Mouse (Mus musculus): ENCODE results near the gene Gm21987. TPM values are rescaled to one million over a fixed set of nuclear protein-coding genes. Genes with fewer than 3 reads are reported as not detected.

Gene Gm21987
- total and polyA plus RNA-seq, 3 experiments: not detected

- Histone ChIP-seq H3K79me2 (ENCODE audit: control insufficient read depth, insufficient read depth, low read length, poor library complexity) (peaks cover 28% of the 10 kb centered on the region), H3K27me3 (ENCODE audit: control insufficient read depth in 1 of 2, insufficient read depth in 2 of 2, low read length in 2 of 2) (no peaks in the 10 kb centered on the region), H3K9ac (ENCODE audit: control insufficient read depth, low read depth, low read length, poor library complexity, severe bottlenecking) (no peak overlapping the region), H3K36me3 (ENCODE audit: control insufficient read depth in 1 of 2, insufficient read depth in 2 of 2, low read length in 2 of 2) (peaks cover 14 to 51% of the 10 kb centered on the region in 2 experiments), H3K9me3 (replicated peaks; ENCODE audit: insufficient read depth, low read length) (no peaks in the 10 kb centered on the region), H3K4me3 (ENCODE audit: control insufficient read depth in 1 of 2, insufficient read depth in 1 of 2, low read depth in 2 of 2, low read length in 2 of 2) (no peak overlapping the region), H3K4me1 (ENCODE audit: control insufficient read depth in 1 of 2, insufficient read depth in 2 of 2, low read length in 2 of 2) (peaks cover 23 to 31% of the 10 kb centered on the region in 2 experiments), H3K27ac (ENCODE audit: control insufficient read depth, low read depth, low read length) (no peak overlapping the region)
- DNase-seq (ENCODE audit: low read depth, low spot score): no peak
- no peak for TF ChIP-seq ZNF384 (IDR thresholded peaks at IDR 0.05; ENCODE audit: low read depth, low read length)
- no peak for TF ChIP-seq MEF2A (IDR thresholded peaks at IDR 0.05; ENCODE audit: extremely low read depth, insufficient replicate concordance, low read depth, low read length, poor library complexity, severe bottlenecking)
- no peak for TF ChIP-seq MAFK (IDR thresholded peaks at IDR 0.05; ENCODE audit: borderline replicate concordance, low read depth, low read length)
- TF ChIP-seq POLR2A (IDR thresholded peaks at IDR 0.05; ENCODE audit: control insufficient read depth in 1 of 2, insufficient read depth in 1 of 2, low read depth in 1 of 2, low read length in 2 of 2, poor library complexity in 1 of 2): no peak
- no peak for TF ChIP-seq UBTF (IDR thresholded peaks at IDR 0.05; ENCODE audit: borderline replicate concordance, insufficient read depth, low read depth, low read length)
Observed at GRCm38 (mm10) chr16:38352851-38353250, 6.0 kb downstream of the Gm21987 start.

- peaks cover 22% of the 10 kb centered on the region for H3K79me2 ChIP-seq (ENCODE audit: control insufficient read depth, insufficient read depth, low read length, poor library complexity)
- peak; percentile 57 for DNase-seq (ENCODE audit: low read depth, low spot score)
- no peak overlapping the region for H3K4me3 ChIP-seq (ENCODE audit: control insufficient read depth in 1 of 2, insufficient read depth in 1 of 2, low read depth in 2 of 2, low read length in 2 of 2)
- H3K9me3 ChIP-seq (replicated peaks; ENCODE audit: insufficient read depth, low read length): no peaks in the 10 kb centered on the region
- peaks cover 14 to 51% of the 10 kb centered on the region in 2 experiments for H3K36me3 ChIP-seq (ENCODE audit: control insufficient read depth in 1 of 2, insufficient read depth in 2 of 2, low read length in 2 of 2)
- H3K9ac ChIP-seq (ENCODE audit: control insufficient read depth, low read depth, low read length, poor library complexity, severe bottlenecking): peak overlapping the region; percentile 19
- H3K27me3 ChIP-seq (ENCODE audit: control insufficient read depth in 1 of 2, insufficient read depth in 2 of 2, low read length in 2 of 2): no peaks in the 10 kb centered on the region
- H3K4me1 ChIP-seq (ENCODE audit: control insufficient read depth in 1 of 2, insufficient read depth in 2 of 2, low read length in 2 of 2): peaks cover 25 to 31% of the 10 kb centered on the region in 2 experiments
- peak overlapping the region; percentile 57 for H3K27ac ChIP-seq (ENCODE audit: control insufficient read depth, low read depth, low read length)
- TF ChIP-seq MEF2A (IDR thresholded peaks at IDR 0.05; ENCODE audit: extremely low read depth, insufficient replicate concordance, low read depth, low read length, poor library complexity, severe bottlenecking) (no peak), CTCF (IDR thresholded peaks at IDR 0.05 in 2 of 3, conservative IDR thresholded peaks at IDR 0.05 in 1 of 3; ENCODE audit: control insufficient read depth in 1 of 3, insufficient read depth in 1 of 3, low read depth in 2 of 3, low read length in 3 of 3, poor library complexity in 1 of 3, severe bottlenecking in 1 of 3) (no peak), TBP (IDR thresholded peaks at IDR 0.05; ENCODE audit: low read depth, low read length) (peak; percentile 76), UBTF (IDR thresholded peaks at IDR 0.05; ENCODE audit: borderline replicate concordance, insufficient read depth, low read depth, low read length) (no peak), POLR2A (IDR thresholded peaks at IDR 0.05; ENCODE audit: control insufficient read depth in 1 of 2, insufficient read depth in 1 of 2, low read depth in 1 of 2, low read length in 2 of 2, poor library complexity in 1 of 2) (no peak; a peak in 1 of 4 replicates), SIN3A (IDR thresholded peaks at IDR 0.05; ENCODE audit: low read length) (no peak), USF1 (IDR thresholded peaks at IDR 0.05; ENCODE audit: low read depth, low read length) (no peak), ZKSCAN1 (IDR thresholded peaks at IDR 0.05; ENCODE audit: low read depth, low read length) (no peak), POLR2AphosphoS2 (IDR thresholded peaks at IDR 0.05; ENCODE audit: low read length) (0 out of 2 replicates have a peak, but pooled peaks have one; percentile 17), MYB (IDR thresholded peaks at IDR 0.05; ENCODE audit: low read depth, low read length) (no peak), RCOR1 (IDR thresholded peaks at IDR 0.05; ENCODE audit: low read depth, low read length) (no peak), MYC (IDR thresholded peaks at IDR 0.05; ENCODE audit: low read depth, low read length) (no peak), MXI1 (IDR thresholded peaks at IDR 0.05; ENCODE audit: low read depth, low read length) (no peak), TCF12 (IDR thresholded peaks at IDR 0.05; ENCODE audit: low read depth, low read length) (no peak), CHD2 (IDR thresholded peaks at IDR 0.05; ENCODE audit: low read length) (no peak)
Observed at GRCm38 (mm10) chr16:38353642-38354041, 6.8 kb downstream of the Gm21987 start.

All from MEL (cell line).